Mouse (Mus musculus) monocyte, adult 59 days (primary cell): ENCODE data around the gene Echdc2. TPM values are rescaled to one million over a fixed set of nuclear protein-coding genes. Genes with fewer than 3 reads are reported as not detected.

ENCODE experiments used
- total RNA-seq, 2 experiments: library from RNA; stranded (reverse); gene quantifications; one replicate each; pipeline ENCODE4 v1.2.4; 2023

Echdc2 gene
- not detected for total RNA-seq

GRCm38 (mm10) chr4:108165152-108165895 lies at the start of gene Echdc2:
Echdc2 (plus strand) TSS chr4:108165437.

DNA sequence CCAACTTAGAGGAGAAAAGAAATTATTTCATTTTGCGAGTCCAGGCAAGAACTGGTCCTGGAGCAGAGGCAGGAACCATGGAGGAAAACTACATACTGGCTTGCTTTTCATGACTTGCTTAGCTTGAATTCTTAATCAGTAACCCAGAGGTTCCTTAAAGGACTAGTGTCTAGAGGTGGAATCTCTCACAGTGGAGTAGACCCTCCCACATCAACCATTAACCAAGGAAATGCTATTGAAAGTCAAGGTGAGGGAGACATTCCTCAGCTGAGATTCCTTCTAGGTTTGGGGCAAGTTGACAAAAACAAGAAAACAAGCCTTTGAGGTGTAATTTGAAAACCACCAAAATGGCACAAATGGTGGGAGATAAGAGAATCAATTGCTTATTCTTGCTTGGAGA lies 20.4 kb upstream of the Echdc2 start, which contains the start of gene Scp2:
Scp2 (minus strand) TSS at position 119 of the 400 bp plus-strand sequence.

GRCm38 (mm10) chr4:108217332-108218179 lies 52.3 kb downstream of the Echdc2 start, which contains the start of gene Zyg11a:
Zyg11a (minus strand) TSS chr4:108218048.

Other genes starting within 250 kb of the Echdc2 start
- 10 to 100 TPM; 13.3 to 13.4 TPM for gene Cpt2, start 241.8 kb upstream of the Echdc2 start, total RNA-seq
- gene Slc1a7, start 197.1 kb upstream of the Echdc2 start, total RNA-seq: not detected
- gene Podn, start 69.0 kb upstream of the Echdc2 start, total RNA-seq: under 1 TPM; 0.58 to 0.63 TPM
- gene Scp2, start 20.4 kb upstream of the Echdc2 start, total RNA-seq: 100 to 1,000 TPM; 144 to 152 TPM
- gene Zyg11a, start 52.6 kb downstream of the Echdc2 start, total RNA-seq: not detected
- 10 to 100 TPM; 19.1 to 20.3 TPM for gene Zyg11b, start 135.7 kb downstream of the Echdc2 start, total RNA-seq
- gene Coa7, start 162.7 kb downstream of the Echdc2 start, total RNA-seq: 10 to 100 TPM; 11.3 to 13.7 TPM
- not detected for gene Shisal2a, start 217.9 kb downstream of the Echdc2 start, total RNA-seq
- 1 to 10 TPM in 1 of 2 experiments, under 1 TPM in 1; 0.70 to 1.3 TPM for gene Gpx7, start 241.5 kb downstream of the Echdc2 start, total RNA-seq